Mouse (Mus musculus): ENCODE results near the gene Adamts20. TPM values are rescaled to one million over a fixed set of nuclear protein-coding genes. Genes with fewer than 3 reads are reported as not detected.
"Not testable (repeated sequence)": the region's sequence is repeated elsewhere in the genome, so short reads cannot be mapped to it uniquely, and the experiment has no call there.

Gene Adamts20
- polyA plus RNA-seq, 1 experiment from 2014 or later, result 8.4 TPM

- Histone ChIP-seq H3K9ac (ENCODE audit: low read depth, low read length) (no peak overlapping the region), H3K9me3 (ENCODE audit: control insufficient read depth, low read length) (no peaks in the 10 kb centered on the region), H3K36me3 (ENCODE audit: control insufficient read depth, insufficient read depth, low read length) (no peaks in the 10 kb centered on the region), H3K27me3 (replicated peaks; ENCODE audit: control insufficient read depth, insufficient read depth, low read length) (0 out of 2 replicates have a peak, but pooled peaks cover 6% of the 10 kb centered on the region), H3K4me2 (ENCODE audit: low read depth, low read length) (no peak overlapping the region), H3K4me3 (ENCODE audit: low read depth, low read length) (no peak overlapping the region), H3K27ac (replicated peaks; ENCODE audit: low read depth, low read length) (no peak overlapping the region), H3K4me1 (ENCODE audit: control insufficient read depth, insufficient read depth, low read length) (0 out of 2 replicates have a peak, but pooled peaks cover 6% of the 10 kb centered on the region)
- DNase-seq (ENCODE audit: low spot score), result no peak
- WGBS, result 19% methylated on average over 2 of the region's 2 CpGs
- no peak for ATAC-seq (ENCODE audit: low read depth)
Measured at GRCm38 (mm10) chr15:94406364-94406763, 58.9 kb downstream of the Adamts20 start.

- Histone ChIP-seq H3K4me1 (ENCODE audit: control insufficient read depth, insufficient read depth, low read length) (0 out of 2 replicates have a peak, but pooled peaks cover 6% of the 10 kb centered on the region), H3K9me3 (ENCODE audit: control insufficient read depth, low read length) (no peaks in the 10 kb centered on the region), H3K36me3 (ENCODE audit: control insufficient read depth, insufficient read depth, low read length) (no peaks in the 10 kb centered on the region), H3K4me2 (ENCODE audit: low read depth, low read length) (peak overlapping the region; percentile 95), H3K27me3 (replicated peaks; ENCODE audit: control insufficient read depth, insufficient read depth, low read length) (0 out of 2 replicates have a peak, but pooled peaks cover 6% of the 10 kb centered on the region), H3K27ac (replicated peaks; ENCODE audit: low read depth, low read length) (no peak overlapping the region; the same call in 1 of the 2 replicates), H3K9ac (ENCODE audit: low read depth, low read length) (peak overlapping the region; percentile 73), H3K4me3 (ENCODE audit: low read depth, low read length) (peak overlapping the region; percentile 73)
- peak; percentile 95 for ATAC-seq (ENCODE audit: low read depth)
- peak; percentile 90 for DNase-seq (ENCODE audit: low spot score)
- 0% methylated on average over 4 of the region's 65 CpGs for WGBS
Measured at GRCm38 (mm10) chr15:94404071-94404545, 61.1 kb downstream of the Adamts20 start.

DNA sequence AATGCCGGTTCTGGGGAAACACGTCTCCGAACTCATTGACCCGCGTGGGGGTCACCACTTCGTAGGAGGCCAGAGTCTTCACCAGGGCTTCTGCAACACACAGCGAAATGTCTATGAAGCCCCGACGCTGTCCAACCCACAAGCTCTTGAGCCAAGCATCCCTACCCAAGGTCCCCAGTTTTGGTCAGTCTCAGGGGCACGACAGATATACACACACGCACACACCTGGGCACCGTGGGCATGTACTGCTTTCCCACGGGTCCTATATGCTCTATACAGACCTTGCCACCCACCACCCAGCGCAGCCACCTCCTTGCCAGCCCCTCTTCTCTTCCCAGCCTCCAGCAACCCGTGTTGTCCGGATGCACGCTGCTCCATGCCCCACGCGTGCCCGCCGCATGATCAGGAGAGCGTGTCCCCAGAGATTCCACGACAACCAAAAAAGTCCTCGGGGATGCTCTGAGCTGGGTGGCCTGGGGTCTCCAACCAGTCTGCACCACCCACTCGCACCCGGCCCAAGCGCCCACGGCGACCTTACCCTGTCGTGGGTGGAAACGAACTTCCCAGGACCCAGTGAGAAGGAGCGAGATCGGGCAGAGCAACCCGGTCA is 61.7 kb downstream of the Adamts20 start:
- DNase-seq (ENCODE audit: low spot score), result no peak
- Histone ChIP-seq H3K9me3 (ENCODE audit: control insufficient read depth, low read length) (no peaks in the 10 kb centered on the region), H3K4me1 (ENCODE audit: control insufficient read depth, insufficient read depth, low read length) (0 out of 2 replicates have a peak, but pooled peaks cover 6% of the 10 kb centered on the region), H3K27me3 (replicated peaks; ENCODE audit: control insufficient read depth, insufficient read depth, low read length) (0 out of 2 replicates have a peak, but pooled peaks cover 6% of the 10 kb centered on the region), H3K9ac (ENCODE audit: low read depth, low read length) (peak overlapping the region; percentile 73), H3K4me3 (ENCODE audit: low read depth, low read length) (peak overlapping the region; percentile 73), H3K36me3 (ENCODE audit: control insufficient read depth, insufficient read depth, low read length) (no peaks in the 10 kb centered on the region), H3K4me2 (ENCODE audit: low read depth, low read length) (peak overlapping the region; percentile 95), H3K27ac (replicated peaks; ENCODE audit: low read depth, low read length) (no peak overlapping the region; the same call in 1 of the 2 replicates)
- under 1% methylated on average over 30 of the region's 34 CpGs for WGBS
- peak; percentile 35 for ATAC-seq (ENCODE audit: low read depth)

DNA sequence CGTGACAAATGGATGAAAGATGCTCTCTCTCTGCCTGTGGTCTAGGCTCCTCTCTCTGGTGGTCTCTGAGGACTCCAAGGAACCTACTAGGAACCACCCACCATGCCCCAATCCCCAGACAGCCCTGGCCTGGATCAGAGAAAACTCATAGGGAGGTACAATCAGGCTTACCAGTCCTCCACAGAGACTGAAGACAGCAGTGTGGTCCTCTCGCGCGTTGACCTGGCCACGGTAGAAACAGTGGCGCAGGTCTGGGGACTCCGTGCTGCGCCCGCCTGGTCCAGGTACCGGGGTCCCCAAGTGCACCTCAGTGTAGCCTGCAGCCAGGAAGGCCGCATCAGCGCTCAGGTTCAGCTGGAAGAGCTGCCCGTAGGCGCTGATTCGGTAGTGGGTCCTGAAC is 62.2 kb downstream of the Adamts20 start:
- 14% methylated on average over 13 of the region's 15 CpGs for WGBS
- Histone ChIP-seq H3K4me1 (ENCODE audit: control insufficient read depth, insufficient read depth, low read length) (0 out of 2 replicates have a peak, but pooled peaks cover 6% of the 10 kb centered on the region), H3K4me3 (ENCODE audit: low read depth, low read length) (peak overlapping the region; percentile 73), H3K36me3 (ENCODE audit: control insufficient read depth, insufficient read depth, low read length) (no peaks in the 10 kb centered on the region), H3K27ac (replicated peaks; ENCODE audit: low read depth, low read length) (no peak overlapping the region), H3K9ac (ENCODE audit: low read depth, low read length) (peak overlapping the region; percentile 73), H3K9me3 (ENCODE audit: control insufficient read depth, low read length) (no peaks in the 10 kb centered on the region), H3K4me2 (ENCODE audit: low read depth, low read length) (peak overlapping the region; percentile 95), H3K27me3 (replicated peaks; ENCODE audit: control insufficient read depth, insufficient read depth, low read length) (0 out of 2 replicates have a peak, but pooled peaks cover 6% of the 10 kb centered on the region)
- DNase-seq (ENCODE audit: low spot score) (no peak), ATAC-seq (ENCODE audit: low read depth) (no peak)

DNA sequence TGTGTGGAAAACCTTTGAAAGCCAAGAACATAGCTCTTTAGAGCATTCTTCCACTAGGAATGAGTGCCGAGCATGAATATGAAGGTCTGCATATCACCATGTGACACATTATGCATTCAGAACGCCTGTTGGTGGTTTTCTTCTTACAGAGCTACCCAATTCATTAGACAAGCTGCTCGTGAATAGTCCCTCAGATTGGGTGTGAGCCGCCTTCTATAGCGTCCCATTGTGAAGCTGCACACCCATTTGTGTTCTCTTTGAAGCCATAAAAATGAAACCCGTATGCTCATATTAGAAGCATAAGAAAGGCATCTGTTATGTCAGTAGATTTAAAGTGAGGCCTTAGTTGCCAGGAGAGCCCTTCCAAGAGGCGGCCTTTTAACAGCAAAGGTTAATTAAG is 72.5 kb downstream of the Adamts20 start:
- Histone ChIP-seq H3K27ac (replicated peaks; ENCODE audit: low read depth, low read length) (no peak overlapping the region), H3K36me3 (ENCODE audit: control insufficient read depth, insufficient read depth, low read length) (no peaks in the 10 kb centered on the region), H3K9me3 (ENCODE audit: control insufficient read depth, low read length) (no peaks in the 10 kb centered on the region), H3K4me2 (ENCODE audit: low read depth, low read length) (no peak overlapping the region), H3K9ac (ENCODE audit: low read depth, low read length) (no peak overlapping the region), H3K27me3 (replicated peaks; ENCODE audit: control insufficient read depth, insufficient read depth, low read length) (no peaks in the 10 kb centered on the region), H3K4me1 (ENCODE audit: control insufficient read depth, insufficient read depth, low read length) (no peaks in the 10 kb centered on the region; the same call in 1 of the 2 replicates), H3K4me3 (ENCODE audit: low read depth, low read length) (no peak overlapping the region)
- no peak for ATAC-seq (ENCODE audit: low read depth)
- WGBS, result 65% methylated on average over 7 of the region's 7 CpGs
- peak; percentile 39 for DNase-seq (ENCODE audit: low spot score)

GRCm38 (mm10) chr15:94390127-94390526 is 75.1 kb downstream of the Adamts20 start:
- WGBS, result 69% methylated on average over 2 of the region's 2 CpGs
- ATAC-seq (ENCODE audit: low read depth); H3K27ac ChIP-seq (replicated peaks; ENCODE audit: low read depth, low read length); H3K4me1 ChIP-seq (ENCODE audit: control insufficient read depth, insufficient read depth, low read length); DNase-seq (ENCODE audit: low spot score); H3K36me3 ChIP-seq (ENCODE audit: control insufficient read depth, insufficient read depth, low read length); H3K9me3 ChIP-seq (ENCODE audit: control insufficient read depth, low read length); H3K4me2 ChIP-seq (ENCODE audit: low read depth, low read length); H3K4me3 ChIP-seq (ENCODE audit: low read depth, low read length); H3K9ac ChIP-seq (ENCODE audit: low read depth, low read length); H3K27me3 ChIP-seq (replicated peaks; ENCODE audit: control insufficient read depth, insufficient read depth, low read length): not testable (repeated sequence)

DNA sequence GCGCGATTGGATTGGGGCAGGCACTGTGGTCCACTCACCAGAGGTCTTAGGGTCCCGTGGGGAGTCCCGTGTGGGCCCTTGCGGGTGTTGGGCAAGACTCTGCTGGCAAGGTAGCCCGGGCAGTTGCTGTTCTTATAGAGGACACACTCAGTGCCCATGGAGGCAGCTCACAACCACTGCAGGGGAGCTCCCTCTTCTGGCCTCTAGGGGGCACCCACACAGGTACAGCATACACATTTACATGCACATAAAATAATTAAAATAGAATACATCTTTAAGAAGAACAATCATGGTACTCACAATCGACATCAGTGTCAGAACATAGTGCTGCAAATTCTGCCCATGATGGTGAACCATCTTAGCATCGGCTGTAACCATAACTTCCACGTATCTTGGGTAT is 85.8 kb downstream of the Adamts20 start:
- H3K27ac ChIP-seq (replicated peaks; ENCODE audit: low read depth, low read length), result no peak overlapping the region
- no peaks in the 10 kb centered on the region for H3K4me1 ChIP-seq (ENCODE audit: control insufficient read depth, insufficient read depth, low read length)
- H3K36me3 ChIP-seq (ENCODE audit: control insufficient read depth, insufficient read depth, low read length), result no peaks in the 10 kb centered on the region
- H3K9me3 ChIP-seq (ENCODE audit: control insufficient read depth, low read length), result no peaks in the 10 kb centered on the region
- DNase-seq (ENCODE audit: low spot score) (no peak), ATAC-seq (ENCODE audit: low read depth) (no peak)
- WGBS, result 93% methylated on average over 4 of the region's 9 CpGs
- no peak overlapping the region for H3K4me2 ChIP-seq (ENCODE audit: low read depth, low read length)
- no peak overlapping the region for H3K4me3 ChIP-seq (ENCODE audit: low read depth, low read length)
- no peaks in the 10 kb centered on the region for H3K27me3 ChIP-seq (replicated peaks; ENCODE audit: control insufficient read depth, insufficient read depth, low read length)
- H3K9ac ChIP-seq (ENCODE audit: low read depth, low read length), result no peak overlapping the region

DNA sequence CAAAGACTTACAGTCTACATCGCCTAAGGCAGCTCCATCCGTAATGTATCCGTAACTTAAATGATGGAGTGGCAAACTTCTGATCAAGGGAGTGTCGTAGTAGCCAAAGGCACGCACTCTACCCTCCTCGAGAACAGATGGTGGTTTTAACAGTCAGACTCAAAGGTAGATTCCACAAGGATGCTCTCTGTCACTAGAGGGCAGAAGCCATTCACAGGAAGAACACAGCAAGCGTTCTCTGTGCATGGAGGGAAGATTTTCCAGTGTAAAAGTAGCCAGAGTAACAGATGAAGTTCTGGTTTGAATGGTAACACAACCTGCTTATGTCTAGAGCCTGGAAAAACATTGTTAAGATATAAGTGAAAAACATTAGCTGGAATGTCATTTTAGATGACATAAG is 92.7 kb downstream of the Adamts20 start:
- Histone ChIP-seq H3K9ac (ENCODE audit: low read depth, low read length) (no peak overlapping the region), H3K4me2 (ENCODE audit: low read depth, low read length) (no peak overlapping the region), H3K27me3 (replicated peaks; ENCODE audit: control insufficient read depth, insufficient read depth, low read length) (no peaks in the 10 kb centered on the region), H3K27ac (replicated peaks; ENCODE audit: low read depth, low read length) (no peak overlapping the region), H3K36me3 (ENCODE audit: control insufficient read depth, insufficient read depth, low read length) (no peaks in the 10 kb centered on the region), H3K9me3 (ENCODE audit: control insufficient read depth, low read length) (no peaks in the 10 kb centered on the region), H3K4me1 (ENCODE audit: control insufficient read depth, insufficient read depth, low read length) (no peaks in the 10 kb centered on the region), H3K4me3 (ENCODE audit: low read depth, low read length) (no peak overlapping the region)
- 72% methylated on average over 7 of the region's 7 CpGs for WGBS
- ATAC-seq (ENCODE audit: low read depth) (no peak), DNase-seq (ENCODE audit: low spot score) (peak; percentile 44)

DNA sequence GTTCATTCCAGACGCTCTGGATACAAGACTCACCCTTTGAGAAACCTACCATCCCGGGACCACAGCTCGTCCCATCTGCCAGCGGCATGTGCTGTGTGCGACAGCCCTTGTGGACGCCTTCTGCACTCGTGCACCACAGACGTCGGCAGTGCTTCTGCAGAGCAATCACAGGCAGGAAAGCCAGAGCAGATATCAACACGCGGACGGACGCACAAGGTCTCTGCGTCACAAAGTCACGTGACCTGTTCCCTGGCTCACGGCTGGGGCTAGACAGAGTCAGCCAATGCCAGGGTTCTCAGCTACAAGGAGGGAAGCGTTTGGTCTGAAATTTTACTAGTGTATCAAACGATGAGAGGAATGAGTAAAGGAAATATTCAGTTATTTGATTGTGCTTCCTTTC is 116.2 kb downstream of the Adamts20 start:
- no peak overlapping the region for H3K9ac ChIP-seq (ENCODE audit: low read depth, low read length)
- peaks cover 36% of the 10 kb centered on the region for H3K36me3 ChIP-seq (ENCODE audit: control insufficient read depth, insufficient read depth, low read length)
- no peak overlapping the region for H3K4me2 ChIP-seq (ENCODE audit: low read depth, low read length)
- H3K4me3 ChIP-seq (ENCODE audit: low read depth, low read length), result no peak overlapping the region
- H3K9me3 ChIP-seq (ENCODE audit: control insufficient read depth, low read length), result peaks cover 4% of the 10 kb centered on the region; the same call in 1 of the 2 replicates
- ATAC-seq (ENCODE audit: low read depth) (no peak), DNase-seq (ENCODE audit: low spot score) (no peak)
- H3K27ac ChIP-seq (replicated peaks; ENCODE audit: low read depth, low read length), result no peak overlapping the region
- no peaks in the 10 kb centered on the region for H3K27me3 ChIP-seq (replicated peaks; ENCODE audit: control insufficient read depth, insufficient read depth, low read length)
- 94% methylated on average over 18 of the region's 18 CpGs for WGBS
- no peaks in the 10 kb centered on the region for H3K4me1 ChIP-seq (ENCODE audit: control insufficient read depth, insufficient read depth, low read length)
